Mouse (Mus musculus): ENCODE measurements at regions not wholly inside any gene's neighbourhood (a gene's known extent, or its start where the extent isn't known, plus 50 kb on each side); places are given as distances from the start of the nearest gene placed in this dataset.
"Not testable (repeated sequence)": the region's sequence is repeated elsewhere in the genome, so short reads cannot be mapped to it uniquely, and the experiment has no call there.

DNA sequence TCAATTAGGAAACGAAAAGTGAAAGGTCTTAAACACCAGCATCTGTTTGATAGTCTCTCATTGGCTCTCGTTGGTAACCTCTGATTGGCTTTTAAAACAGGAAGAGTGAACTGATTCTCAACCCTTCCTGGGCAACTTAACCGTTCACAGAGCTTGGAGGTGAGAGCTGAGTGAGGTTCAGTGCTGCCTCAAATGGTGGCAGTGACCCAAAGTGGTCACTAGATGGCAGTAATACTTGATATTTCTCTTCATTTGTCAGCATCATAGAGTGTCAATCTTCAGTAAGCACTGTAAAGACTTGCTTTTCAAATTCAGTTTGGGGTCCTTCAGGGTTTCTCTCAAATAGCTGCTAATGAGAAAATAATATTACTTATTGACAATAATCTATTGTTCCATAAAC, 321.8 kb upstream of the Gdi2 start:
- WGBS, result 34% methylated on average over 3 of the region's 3 CpGs
- peak in 1 of 2 experiments; percentile 14 for DNase-seq
- not testable (repeated sequence) for H3K4me1 ChIP-seq (ENCODE audit: control insufficient read depth, insufficient read depth, low read length)

DNA sequence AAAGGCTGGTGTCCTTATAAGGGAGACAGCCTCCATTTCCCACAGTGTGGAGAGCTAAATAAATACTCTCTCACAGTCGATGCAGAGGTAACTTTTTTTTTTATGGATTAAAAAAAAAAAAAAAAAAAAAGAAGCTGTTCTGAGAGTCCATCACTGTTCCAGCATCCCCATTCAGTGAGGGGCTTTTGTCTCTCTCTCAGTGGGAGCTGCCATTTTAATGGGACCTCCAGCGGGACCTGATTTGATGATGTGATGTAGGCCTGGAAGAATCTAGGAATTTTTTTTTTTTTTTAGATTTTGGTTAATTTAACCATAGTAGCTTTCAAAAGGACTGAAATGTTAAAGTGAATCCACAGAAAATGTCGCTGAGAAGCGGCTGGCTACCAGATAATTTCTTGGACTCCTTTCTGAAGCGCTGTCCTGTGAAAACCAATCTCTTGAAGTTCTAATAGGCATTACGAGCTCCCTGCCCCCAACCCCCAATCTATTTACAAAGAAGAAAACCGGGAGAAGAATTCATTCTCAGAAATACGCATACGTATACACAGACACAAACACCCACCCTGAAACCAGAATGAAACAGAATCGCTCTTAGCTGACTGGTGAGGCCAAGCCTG, 316.8 kb upstream of the Gdi2 start:
- 45% methylated on average over 10 of the region's 10 CpGs for WGBS
- not testable (repeated sequence) for H3K27ac ChIP-seq (ENCODE audit: insufficient read depth, low read length); H3K27me3 ChIP-seq (ENCODE audit: control insufficient read depth, insufficient read depth, low read length); H3K4me1 ChIP-seq (ENCODE audit: control insufficient read depth, insufficient read depth, low read length); DNase-seq; H3K4me3 ChIP-seq (replicated peaks; ENCODE audit: insufficient read depth, low read depth, low read length)

More for the DNA sequence above, 321.8 kb upstream of the Gdi2 start:
- H3K27me3 ChIP-seq (ENCODE audit: control insufficient read depth, insufficient read depth, low read length); H3K4me3 ChIP-seq (replicated peaks; ENCODE audit: insufficient read depth, low read depth, low read length); H3K27ac ChIP-seq (ENCODE audit: insufficient read depth, low read length): not testable (repeated sequence)
- TF ChIP-seq CTCF (IDR thresholded peaks at IDR 0.05; ENCODE audit: borderline replicate concordance, insufficient read depth, low read depth, low read length), result peak; percentile 57

DNA sequence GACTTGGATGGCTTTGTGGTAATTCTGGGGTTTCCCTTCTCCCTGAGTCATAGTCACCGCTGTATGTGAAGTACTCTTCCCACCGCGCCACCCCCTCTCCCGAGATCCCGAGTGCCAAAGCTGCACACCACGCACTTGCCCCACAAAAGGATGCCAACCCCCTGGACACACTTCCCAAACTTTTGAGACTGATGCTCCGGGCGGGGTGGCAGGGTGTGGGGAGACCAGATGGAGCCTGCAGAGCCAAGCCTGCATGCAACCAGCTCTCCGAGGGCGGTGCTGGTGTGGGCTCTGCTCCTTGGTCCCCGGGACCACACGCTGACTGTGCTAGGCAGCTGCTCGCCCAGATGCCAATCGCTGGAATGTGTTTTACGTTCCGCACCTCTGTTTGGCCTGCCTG, 316.2 kb upstream of the Gdi2 start:
- H3K27ac ChIP-seq (ENCODE audit: insufficient read depth, low read length), result no peak overlapping the region
- no peak for DNase-seq

DNA sequence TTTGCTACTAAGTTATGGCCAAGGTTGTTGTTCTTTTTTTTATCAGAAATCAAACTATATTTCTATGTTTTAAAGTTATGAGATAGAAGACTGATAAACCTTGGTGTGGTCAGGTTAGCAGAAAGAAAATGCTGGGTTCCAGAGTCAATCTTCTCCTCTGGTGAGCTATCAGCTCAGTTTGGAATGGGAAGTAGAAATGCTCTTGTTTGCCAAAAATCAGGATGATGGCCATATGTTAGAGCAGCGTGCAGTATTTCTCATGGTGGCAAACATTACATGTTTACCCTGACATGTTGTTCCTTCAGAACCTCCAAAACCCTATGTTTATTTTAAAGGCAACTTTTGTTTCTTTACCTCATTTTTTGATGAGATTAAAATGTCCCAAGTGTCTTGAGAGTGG, 279.5 kb upstream of the Gdi2 start:
- Histone ChIP-seq H3K27me3 (ENCODE audit: control insufficient read depth, insufficient read depth, low read length) (no peaks in the 10 kb centered on the region), H3K4me1 (ENCODE audit: control insufficient read depth, insufficient read depth, low read length) (no peaks in the 10 kb centered on the region), H3K27ac (ENCODE audit: insufficient read depth, low read length) (no peak overlapping the region), H3K4me3 (replicated peaks; ENCODE audit: insufficient read depth, low read depth, low read length) (no peak overlapping the region)
- WGBS, result 26% methylated on average over 1 of the region's 1 CpGs
- TF ChIP-seq POLR2A (IDR thresholded peaks at IDR 0.05; ENCODE audit: borderline replicate concordance, insufficient read depth, low read length) (no peak), CTCF (IDR thresholded peaks at IDR 0.05; ENCODE audit: borderline replicate concordance, insufficient read depth, low read depth, low read length) (no peak)
- peak in 1 of 2 experiments; percentile 30 for DNase-seq

More for the DNA sequence above, 316.2 kb upstream of the Gdi2 start:
- no peaks in the 10 kb centered on the region for H3K4me1 ChIP-seq (ENCODE audit: control insufficient read depth, insufficient read depth, low read length)
- no peak overlapping the region for H3K4me3 ChIP-seq (replicated peaks; ENCODE audit: insufficient read depth, low read depth, low read length)
- TF ChIP-seq CTCF (IDR thresholded peaks at IDR 0.05; ENCODE audit: borderline replicate concordance, insufficient read depth, low read depth, low read length), result no peak
- no peak for TF ChIP-seq POLR2A (IDR thresholded peaks at IDR 0.05; ENCODE audit: borderline replicate concordance, insufficient read depth, low read length)
- H3K27me3 ChIP-seq (ENCODE audit: control insufficient read depth, insufficient read depth, low read length), result no peaks in the 10 kb centered on the region
- WGBS, result 23% methylated on average over 16 of the region's 16 CpGs

DNA sequence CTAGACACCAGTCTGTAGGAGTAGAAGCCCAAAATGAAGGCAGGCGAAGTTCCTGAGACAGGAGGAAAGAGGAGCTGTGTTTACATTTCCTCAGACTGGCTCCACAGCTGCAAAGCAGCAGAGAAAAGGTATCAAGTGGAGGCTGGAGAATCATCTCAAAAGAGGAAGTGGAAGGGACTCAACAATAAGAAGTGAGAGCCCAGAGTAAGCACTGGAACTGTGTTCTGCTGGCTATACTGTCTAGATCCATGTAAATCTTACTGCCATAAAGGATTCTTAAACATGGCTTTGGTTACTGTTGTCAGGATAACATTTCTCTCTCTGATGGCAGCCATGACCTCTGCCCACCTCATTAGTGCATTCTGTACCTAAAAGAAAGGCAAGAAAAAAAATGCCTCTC, 261.7 kb upstream of the Gdi2 start:
- not testable (repeated sequence) for H3K27me3 ChIP-seq (ENCODE audit: control insufficient read depth, insufficient read depth, low read length); DNase-seq; H3K27ac ChIP-seq (ENCODE audit: insufficient read depth, low read length); H3K4me3 ChIP-seq (replicated peaks; ENCODE audit: insufficient read depth, low read depth, low read length); H3K4me1 ChIP-seq (ENCODE audit: control insufficient read depth, insufficient read depth, low read length)
- WGBS, result 27% methylated on average over 1 of the region's 1 CpGs
